Mouse (Mus musculus) hindbrain, embryonic 13.5 days (tissue): ENCODE measurements around the gene Shc3. TPM values are rescaled to one million over a fixed set of nuclear protein-coding genes. Genes with fewer than 3 reads are reported as not detected.

ENCODE experiments used
- ATAC-seq: fragments of 200-750 bp; cut with Nextera tagmentation; 2 replicates; pipeline ENCODE4 v1.8.0; 2017; ENCODE audit warnings: moderate TSS enrichment; ENCODE audit not compliant: low FRiP score
- H3K27ac ChIP-seq: fragments of 300-500 bp; sonication (generic); 2 replicates; pipeline ENCODE4 v1.5.1; 2015; ENCODE audit warnings: inconsistent platforms, mild to moderate bottlenecking, moderate library complexity
- H3K27me3 ChIP-seq: fragments of 300-500 bp; sonication (generic); 2 replicates; pipeline ENCODE4 v1.6.1; 2015; ENCODE audit warnings: mild to moderate bottlenecking, inconsistent platforms
- H3K36me3 ChIP-seq: fragments of 300-500 bp; sonication (generic); 2 replicates; pipeline ENCODE4 v1.6.1; 2015; ENCODE audit warnings: mild to moderate bottlenecking, inconsistent platforms
- H3K4me1 ChIP-seq: fragments of 300-500 bp; sonication (generic); replicated peaks from 2 replicates; pipeline ENCODE4 v1.6.1; 2015; ENCODE audit warnings: inconsistent platforms
- H3K4me2 ChIP-seq: fragments of 300-500 bp; sonication (generic); 2 replicates; pipeline ENCODE4 v1.6.1; 2015; ENCODE audit warnings: inconsistent platforms, mild to moderate bottlenecking, moderate library complexity
- H3K4me3 ChIP-seq: fragments of 300-500 bp; sonication (generic); 2 replicates; pipeline ENCODE4 v1.5.1; 2015; ENCODE audit warnings: mild to moderate bottlenecking, inconsistent platforms
- H3K9ac ChIP-seq: fragments of 300-500 bp; sonication (generic); 2 replicates; pipeline ENCODE4 v1.6.1; 2015; ENCODE audit warnings: mild to moderate bottlenecking, inconsistent platforms
- H3K9me3 ChIP-seq: fragments of 300-500 bp; sonication (generic); 2 replicates; pipeline ENCODE4 v1.6.1; 2016; ENCODE audit warnings: inconsistent platforms
- WGBS: fragments of 180-500 bp; shearing (Covaris S2); methylation state at CpG from one replicate; pipeline ENCODE4 v1.1.7; 2015; 5-methylcytosine and 5-hydroxymethylcytosine counted together
- polyA plus RNA-seq: library from polyadenylated mRNA; unstranded; fragments of >200 nt; fragmentation: Nextera tagmentation; extraction: Ambion mirVana; gene quantifications from 2 replicates; pipeline ENCODE4 v1.2.1, GENCODE M21; 2015

Shc3 gene
- polyA plus RNA-seq, 1 experiment from 2014 or later: 4.2 TPM

- no peak within 1 kb of the TSS for H3K27ac ChIP-seq
- 1% methylated on average over 33 of the region's 33 CpGs for WGBS
- peak within 1 kb of the TSS; percentile 38 for H3K4me3 ChIP-seq
- H3K36me3 ChIP-seq: no peaks in the 10 kb centered on the region
- H3K4me2 ChIP-seq: peak within 1 kb of the TSS; percentile 59
- no peaks in the 10 kb centered on the region for H3K9me3 ChIP-seq
- ATAC-seq: peak; percentile 63
- H3K27me3 ChIP-seq: peaks cover 41% of the 10 kb centered on the region
- H3K4me1 ChIP-seq: peaks cover 21% of the 10 kb centered on the region
- peak within 1 kb of the TSS; percentile 58 for H3K9ac ChIP-seq
Measured at GRCm38 (mm10) chr13:51408519-51409001, 160.7 kb downstream of the Shc3 start, which contains the start of gene S1pr3. S1pr3 (plus strand) TSS chr13:51408639.

GRCm38 (mm10) chr13:51407541-51408217, 161.5 kb downstream of the Shc3 start:
- no peak overlapping the region for H3K4me3 ChIP-seq
- peak overlapping the region; percentile 58; the same call in 1 of the 2 replicates for H3K9ac ChIP-seq
- H3K36me3 ChIP-seq: no peaks in the 10 kb centered on the region
- H3K9me3 ChIP-seq: no peaks in the 10 kb centered on the region
- peaks cover 41% of the 10 kb centered on the region for H3K27me3 ChIP-seq
- no peak for ATAC-seq
- peaks cover 21% of the 10 kb centered on the region for H3K4me1 ChIP-seq
- H3K4me2 ChIP-seq: peak overlapping the region; percentile 59
- 29% methylated on average over 13 of the region's 13 CpGs for WGBS
- H3K27ac ChIP-seq: no peak overlapping the region

- H3K4me1 ChIP-seq: peaks cover 26% of the 10 kb centered on the region
- H3K36me3 ChIP-seq: no peaks in the 10 kb centered on the region
- no peak for ATAC-seq
- no peak overlapping the region for H3K4me3 ChIP-seq
- no peaks in the 10 kb centered on the region for H3K9me3 ChIP-seq
- H3K4me2 ChIP-seq: no peak overlapping the region
- 93% methylated on average over 13 of the region's 13 CpGs for WGBS
- no peak overlapping the region for H3K27ac ChIP-seq
- H3K27me3 ChIP-seq: peaks cover 36% of the 10 kb centered on the region
- H3K9ac ChIP-seq: no peak overlapping the region
Measured at GRCm38 (mm10) chr13:51405731-51406320, 163.4 kb downstream of the Shc3 start.

- peaks cover 27% of the 10 kb centered on the region for H3K27me3 ChIP-seq
- H3K4me3 ChIP-seq: no peak overlapping the region
- H3K36me3 ChIP-seq: no peaks in the 10 kb centered on the region
- H3K4me2 ChIP-seq: no peak overlapping the region
- ATAC-seq: no peak
- H3K4me1 ChIP-seq: peaks cover 32% of the 10 kb centered on the region
- H3K27ac ChIP-seq: no peak overlapping the region
- no peaks in the 10 kb centered on the region for H3K9me3 ChIP-seq
- no peak overlapping the region for H3K9ac ChIP-seq
- 92% methylated on average over 4 of the region's 4 CpGs for WGBS
Measured at GRCm38 (mm10) chr13:51404566-51404965, 164.7 kb downstream of the Shc3 start.

GRCm38 (mm10) chr13:51400736-51401501, 168.3 kb downstream of the Shc3 start:
- H3K4me2 ChIP-seq: peak overlapping the region; percentile 73
- H3K36me3 ChIP-seq: no peaks in the 10 kb centered on the region
- peak overlapping the region; percentile 0; the same call in 1 of the 2 replicates for H3K27ac ChIP-seq
- H3K4me3 ChIP-seq: peak overlapping the region; percentile 42
- no peaks in the 10 kb centered on the region for H3K9me3 ChIP-seq
- H3K4me1 ChIP-seq: 0 out of 2 replicates have a peak, but pooled peaks cover 11% of the 10 kb centered on the region
- H3K9ac ChIP-seq: peak overlapping the region; percentile 72
- peak; percentile 87 for ATAC-seq
- no peaks in the 10 kb centered on the region for H3K27me3 ChIP-seq
- 7% methylated on average over 20 of the region's 20 CpGs for WGBS

- Histone ChIP-seq H3K4me2 (peak overlapping the region; percentile 73), H3K9ac (peak overlapping the region; percentile 72), H3K36me3 (no peaks in the 10 kb centered on the region), H3K4me1 (0 out of 2 replicates have a peak, but pooled peaks cover 11% of the 10 kb centered on the region), H3K4me3 (peak overlapping the region; percentile 42), H3K27ac (no peak overlapping the region; the same call in 1 of the 2 replicates), H3K27me3 (no peaks in the 10 kb centered on the region), H3K9me3 (0 out of 2 replicates have a peak, but pooled peaks cover 2% of the 10 kb centered on the region)
- ATAC-seq: peak; percentile 78
- WGBS: 33% methylated on average over 14 of the region's 14 CpGs
Measured at GRCm38 (mm10) chr13:51400186-51400719, 169.0 kb downstream of the Shc3 start.

- no peak for ATAC-seq
- Histone ChIP-seq H3K4me3 (no peak overlapping the region), H3K4me1 (0 out of 2 replicates have a peak, but pooled peaks cover 11% of the 10 kb centered on the region), H3K9me3 (0 out of 2 replicates have a peak, but pooled peaks cover 3% of the 10 kb centered on the region), H3K27me3 (no peaks in the 10 kb centered on the region), H3K27ac (no peak overlapping the region), H3K9ac (no peak overlapping the region), H3K36me3 (peaks cover 3% of the 10 kb centered on the region; the same call in 1 of the 2 replicates), H3K4me2 (no peak overlapping the region)
- 98% methylated on average over 3 of the region's 3 CpGs for WGBS
Measured at GRCm38 (mm10) chr13:51399562-51399961, 169.7 kb downstream of the Shc3 start.

- no peak for ATAC-seq
- Histone ChIP-seq H3K9ac (no peak overlapping the region), H3K9me3 (0 out of 2 replicates have a peak, but pooled peaks cover 3% of the 10 kb centered on the region), H3K27me3 (no peaks in the 10 kb centered on the region), H3K4me3 (no peak overlapping the region), H3K4me2 (no peak overlapping the region), H3K4me1 (0 out of 2 replicates have a peak, but pooled peaks cover 11% of the 10 kb centered on the region), H3K36me3 (peaks cover 3% of the 10 kb centered on the region; the same call in 1 of the 2 replicates), H3K27ac (no peak overlapping the region)
- WGBS: 83% methylated on average over 6 of the region's 6 CpGs
Measured at GRCm38 (mm10) chr13:51397861-51398260, 171.4 kb downstream of the Shc3 start.

- Histone ChIP-seq H3K36me3 (peaks cover 3% of the 10 kb centered on the region; the same call in 1 of the 2 replicates), H3K4me2 (no peak overlapping the region), H3K4me1 (peaks cover 3% of the 10 kb centered on the region; the same call in 1 of the 2 replicates), H3K4me3 (no peak overlapping the region), H3K9me3 (0 out of 2 replicates have a peak, but pooled peaks cover 3% of the 10 kb centered on the region), H3K27ac (no peak overlapping the region), H3K27me3 (no peaks in the 10 kb centered on the region), H3K9ac (no peak overlapping the region)
- 63% methylated on average over 1 of the region's 1 CpGs for WGBS
- ATAC-seq: no peak
Measured at GRCm38 (mm10) chr13:51392256-51392655, 177.0 kb downstream of the Shc3 start.

- H3K36me3 ChIP-seq: peaks cover 3% of the 10 kb centered on the region; the same call in 1 of the 2 replicates
- peaks cover 3% of the 10 kb centered on the region; the same call in 1 of the 2 replicates for H3K4me1 ChIP-seq
- no peak for ATAC-seq
- H3K9me3 ChIP-seq: 0 out of 2 replicates have a peak, but pooled peaks cover 3% of the 10 kb centered on the region
- no peaks in the 10 kb centered on the region for H3K27me3 ChIP-seq
- no peak overlapping the region for H3K4me3 ChIP-seq
- no peak overlapping the region for H3K9ac ChIP-seq
- H3K27ac ChIP-seq: no peak overlapping the region
- H3K4me2 ChIP-seq: no peak overlapping the region
- WGBS: 89% methylated on average over 6 of the region's 6 CpGs
Measured at GRCm38 (mm10) chr13:51391359-51391916, 177.8 kb downstream of the Shc3 start.

GRCm38 (mm10) chr13:51390398-51390797, 178.8 kb downstream of the Shc3 start:
- Histone ChIP-seq H3K36me3 (peaks cover 3% of the 10 kb centered on the region; the same call in 1 of the 2 replicates), H3K9me3 (0 out of 2 replicates have a peak, but pooled peaks cover 3% of the 10 kb centered on the region), H3K27me3 (no peaks in the 10 kb centered on the region), H3K27ac (no peak overlapping the region), H3K4me3 (no peak overlapping the region), H3K9ac (no peak overlapping the region), H3K4me2 (no peak overlapping the region), H3K4me1 (peaks cover 3% of the 10 kb centered on the region; the same call in 1 of the 2 replicates)
- WGBS: 72% methylated on average over 4 of the region's 4 CpGs
- no peak for ATAC-seq
